Mouse (Mus musculus) midbrain, postnatal 0 days (tissue): ENCODE measurements around the gene Adam12. TPM values are rescaled to one million over a fixed set of nuclear protein-coding genes. Genes with fewer than 3 reads are reported as not detected.

ENCODE experiments used
- ATAC-seq: fragments of 200-750 bp; cut with Nextera tagmentation; 2 replicates; pipeline ENCODE4 v1.8.0; 2017; ENCODE audit warnings: moderate number of reproducible peaks, mild to moderate bottlenecking, moderate TSS enrichment, moderate library complexity; ENCODE audit not compliant: low FRiP score
- DNase-seq: peaks from one replicate; pipeline ENCODE4 v3.0.0-alpha.2; 2015; ENCODE audit warnings: low spot score
- H3K27ac ChIP-seq: fragments of 300-500 bp; sonication (generic); 2 replicates; pipeline ENCODE4 v1.5.1; 2014; ENCODE audit warnings: low read depth, mild to moderate bottlenecking, low read length, mixed read lengths
- H3K27me3 ChIP-seq: fragments of 300-500 bp; sonication (generic); 2 replicates; pipeline ENCODE4 v1.6.1; 2014; ENCODE audit warnings: low read length, control low read depth, mixed read lengths; ENCODE audit not compliant: insufficient read depth
- H3K36me3 ChIP-seq: fragments of 300-500 bp; sonication (generic); 2 replicates; pipeline ENCODE4 v1.6.1; 2014; ENCODE audit warnings: low read length, control low read depth, mixed read lengths; ENCODE audit not compliant: insufficient read depth
- H3K4me1 ChIP-seq: fragments of 300-500 bp; sonication (generic); 2 replicates; pipeline ENCODE4 v1.6.1; 2014; ENCODE audit warnings: mild to moderate bottlenecking, control low read depth, antibody characterized with exemption, low read length, mixed read lengths; ENCODE audit not compliant: insufficient read depth
- H3K4me2 ChIP-seq: fragments of 300-500 bp; sonication (generic); 2 replicates; pipeline ENCODE4 v1.6.1; 2014; ENCODE audit warnings: low read depth, mild to moderate bottlenecking, low read length, mixed read lengths; ENCODE audit not compliant: poor library complexity, severe bottlenecking
- H3K4me3 ChIP-seq: fragments of 300-500 bp; sonication (generic); 2 replicates; pipeline ENCODE4 v1.5.1; 2014; ENCODE audit warnings: low read depth, mild to moderate bottlenecking, low read length, moderate library complexity
- H3K9ac ChIP-seq: fragments of 300-500 bp; sonication (generic); replicated peaks from 2 replicates; pipeline ENCODE4 v1.6.1; 2014; ENCODE audit warnings: mild to moderate bottlenecking, low read length, moderate library complexity, mixed read lengths; ENCODE audit not compliant: poor library complexity, severe bottlenecking
- H3K9me3 ChIP-seq: fragments of 300-500 bp; sonication (generic); 2 replicates; pipeline ENCODE4 v1.6.1; 2016; ENCODE audit warnings: low read length, control low read depth
- CTCF ChIP-seq: IDR thresholded peaks from 2 replicates; pipeline ENCODE4 v1.5.1; 2016; ENCODE audit warnings: antibody characterized with exemption, mild to moderate bottlenecking
- WGBS: fragments of 180-500 bp; shearing (Covaris S2); extraction: QIAGEN DNeasy Blood & Tissue Kit; methylation state at CpG from one replicate; pipeline ENCODE4 v1.1.7; 2014; 5-methylcytosine and 5-hydroxymethylcytosine counted together
- polyA plus RNA-seq: library from polyadenylated mRNA; unstranded; fragments of >200 nt; fragmentation: Nextera tagmentation; extraction: Ambion mirVana; gene quantifications from 2 replicates; pipeline ENCODE4 v1.2.1, GENCODE M21; 2015
- total RNA-seq: library from RNA; depleted of rRNA; stranded (reverse); fragments of >200 nt; gene quantifications from 2 replicates; pipeline ENCODE4 v1.2.3, GENCODE M21; 2014

Adam12 gene
- total and polyA plus RNA-seq, 2 experiments from 2014 or later, result 3.5 to 12.8 TPM

- H3K27ac ChIP-seq, result no peak overlapping the region; the same call in 1 of the 2 replicates
- ATAC-seq (no peak), DNase-seq (no peak)
- 34% methylated on average over 2 of the region's 2 CpGs for WGBS
- no peaks in the 10 kb centered on the region for H3K36me3 ChIP-seq
- H3K4me3 ChIP-seq, result no peak overlapping the region
- no peak overlapping the region for H3K4me2 ChIP-seq
- H3K9me3 ChIP-seq, result no peaks in the 10 kb centered on the region
- H3K9ac ChIP-seq, result no peak overlapping the region
- TF ChIP-seq CTCF, result no peak
- H3K27me3 ChIP-seq, result no peaks in the 10 kb centered on the region
- H3K4me1 ChIP-seq, result peaks cover 2% of the 10 kb centered on the region; the same call in 1 of the 2 replicates
Measured at GRCm38 (mm10) chr7:134093871-134094270, 138.1 kb downstream of the Adam12 start.

- TF ChIP-seq CTCF, result no peak
- H3K27me3 ChIP-seq, result no peaks in the 10 kb centered on the region
- H3K9ac ChIP-seq, result no peak overlapping the region
Measured at GRCm38 (mm10) chr7:134090764-134091163, 141.2 kb downstream of the Adam12 start.

GRCm38 (mm10) chr7:134090256-134090655 is 141.7 kb downstream of the Adam12 start:
- ATAC-seq, result no peak
- H3K9ac ChIP-seq, result no peak overlapping the region
- DNase-seq, result no peak
- no peaks in the 10 kb centered on the region for H3K36me3 ChIP-seq
- H3K9me3 ChIP-seq, result no peaks in the 10 kb centered on the region
- no peak overlapping the region for H3K4me2 ChIP-seq
- TF ChIP-seq CTCF, result no peak
- H3K27ac ChIP-seq, result no peak overlapping the region
- no peaks in the 10 kb centered on the region for H3K27me3 ChIP-seq
- WGBS, result 99% methylated on average over 9 of the region's 9 CpGs
- H3K4me3 ChIP-seq, result no peak overlapping the region
- no peaks in the 10 kb centered on the region for H3K4me1 ChIP-seq

More at GRCm38 (mm10) chr7:134090764-134091163, 141.2 kb downstream of the Adam12 start:
- H3K27ac ChIP-seq, result no peak overlapping the region
- no peaks in the 10 kb centered on the region for H3K9me3 ChIP-seq
- 70% methylated on average over 3 of the region's 3 CpGs for WGBS
- H3K4me2 ChIP-seq, result no peak overlapping the region
- no peak for ATAC-seq
- H3K36me3 ChIP-seq, result no peaks in the 10 kb centered on the region
- no peak overlapping the region for H3K4me3 ChIP-seq
- no peak for DNase-seq
- H3K4me1 ChIP-seq, result no peaks in the 10 kb centered on the region

- no peaks in the 10 kb centered on the region for H3K27me3 ChIP-seq
- no peaks in the 10 kb centered on the region for H3K36me3 ChIP-seq
- no peak overlapping the region for H3K27ac ChIP-seq
- H3K4me1 ChIP-seq, result no peaks in the 10 kb centered on the region
- no peak overlapping the region for H3K9ac ChIP-seq
- H3K9me3 ChIP-seq, result no peaks in the 10 kb centered on the region
- 76% methylated on average over 14 of the region's 14 CpGs for WGBS
- no peak for TF ChIP-seq CTCF
- no peak for ATAC-seq
- no peak for DNase-seq
- H3K4me3 ChIP-seq, result no peak overlapping the region
- no peak overlapping the region for H3K4me2 ChIP-seq
Measured at GRCm38 (mm10) chr7:134088548-134089347, 143.2 kb downstream of the Adam12 start.

- no peak for ATAC-seq
Measured at GRCm38 (mm10) chr7:134085396-134085795, 146.6 kb downstream of the Adam12 start.

GRCm38 (mm10) chr7:134084926-134085325 is 147.0 kb downstream of the Adam12 start:
- DNase-seq (no peak), ATAC-seq (no peak)
- Histone ChIP-seq H3K4me3 (no peak overlapping the region), H3K27me3 (no peaks in the 10 kb centered on the region), H3K27ac (no peak overlapping the region), H3K9me3 (no peaks in the 10 kb centered on the region), H3K4me1 (no peaks in the 10 kb centered on the region), H3K36me3 (no peaks in the 10 kb centered on the region), H3K9ac (no peak overlapping the region), H3K4me2 (no peak overlapping the region)
- TF ChIP-seq CTCF, result no peak

More at GRCm38 (mm10) chr7:134085396-134085795, 146.6 kb downstream of the Adam12 start:
- H3K4me1 ChIP-seq, result no peaks in the 10 kb centered on the region
- no peak overlapping the region for H3K9ac ChIP-seq
- H3K9me3 ChIP-seq, result no peaks in the 10 kb centered on the region
- H3K4me2 ChIP-seq, result no peak overlapping the region
- TF ChIP-seq CTCF, result no peak
- WGBS, result 62% methylated on average over 2 of the region's 2 CpGs
- H3K27me3 ChIP-seq, result no peaks in the 10 kb centered on the region
- DNase-seq, result no peak
- no peak overlapping the region for H3K27ac ChIP-seq
- H3K4me3 ChIP-seq, result no peak overlapping the region
- no peaks in the 10 kb centered on the region for H3K36me3 ChIP-seq
